Mouse (Mus musculus): ENCODE results near the gene Copb1. TPM values are rescaled to one million over a fixed set of nuclear protein-coding genes. Genes with fewer than 3 reads are reported as not detected.
A peak's percentile ranks its signal among the peaks of the same experiment; 100 is the strongest.
"Not testable (repeated sequence)": the region's sequence is repeated elsewhere in the genome, so short reads cannot be mapped to it uniquely, and the experiment has no call there.

Gene Copb1
- total RNA-seq, 2 experiments from 2014 or later = 52.5 to 60.5 TPM

- intact Hi-C loops (cut with DNase I) = loop anchor here (5.0 kb wide), 1 partner anchor 97 kb away; the partner anchor contains the start of gene Rras2
- no peak overlapping the region for H3K27ac ChIP-seq
- no peak for TF ChIP-seq CTCF (IDR thresholded peaks at IDR 0.05)
These were observed 40.1 kb downstream of the Copb1 start for GRCm38 (mm10) chr7:114214385-114214784.

DNA sequence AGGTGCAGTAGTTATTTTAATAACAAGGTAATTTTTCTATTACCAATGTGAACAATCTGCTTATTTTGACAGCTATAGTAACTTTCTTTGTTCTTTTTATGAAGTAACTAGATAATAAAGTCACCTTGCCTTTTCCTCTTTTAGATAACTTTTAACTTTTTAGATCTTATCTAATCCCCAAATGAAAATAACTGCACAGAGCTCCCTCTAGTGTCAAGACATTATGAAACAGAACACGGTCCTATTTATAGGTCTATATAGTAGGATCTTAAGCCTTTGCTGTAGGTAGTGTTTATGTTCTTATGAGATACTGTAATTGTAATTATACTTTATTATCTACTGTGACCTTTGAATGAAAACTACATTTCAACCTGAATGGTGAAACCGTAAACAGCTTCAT is 41.0 kb downstream of the Copb1 start:
- DNase-seq (ENCODE audit: extremely low spot score in 1 of 2, low spot score in 2 of 2) = no peak

More at GRCm38 (mm10) chr7:114214385-114214784, 40.1 kb downstream of the Copb1 start:
- no peak for DNase-seq (ENCODE audit: extremely low spot score in 1 of 2, low spot score in 2 of 2)
- H3K4me3 ChIP-seq = no peak overlapping the region

DNA sequence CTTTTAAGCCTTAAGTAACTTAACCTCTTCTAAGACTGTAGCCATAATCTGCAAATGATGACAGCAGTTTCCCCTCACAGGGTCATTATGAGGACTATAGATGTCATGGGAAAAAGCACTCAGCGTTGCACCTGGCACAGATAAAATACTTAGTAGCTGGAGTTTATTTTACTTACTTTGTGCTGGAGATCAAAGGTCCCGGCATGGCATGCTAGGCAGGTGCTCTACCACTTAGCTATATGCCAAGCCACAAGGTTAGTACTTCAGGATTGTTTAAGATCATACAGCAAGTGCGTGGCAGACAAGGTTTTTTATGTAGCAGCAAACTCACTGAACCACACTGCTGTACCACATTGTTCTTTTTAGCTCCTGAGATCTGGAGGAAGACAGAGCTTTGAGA is 43.9 kb downstream of the Copb1 start:
- no peak overlapping the region for H3K27ac ChIP-seq
- no peak overlapping the region for H3K4me3 ChIP-seq
- TF ChIP-seq CTCF (IDR thresholded peaks at IDR 0.05) = no peak
- intact Hi-C loops (cut with DNase I) = loop anchor here (5.0 kb wide), 1 partner anchor 93 kb away; the partner anchor contains the start of gene Rras2
- no peak for DNase-seq (ENCODE audit: extremely low spot score in 1 of 2, low spot score in 2 of 2)

More for the DNA sequence above, 41.0 kb downstream of the Copb1 start:
- intact Hi-C loops (cut with DNase I) = loop anchor here (1.0 to 5.0 kb wide), 2 partner anchors 96 to 146 kb away; partner anchors contain the start of gene Rras2
- peak; percentile 75 for TF ChIP-seq CTCF (IDR thresholded peaks at IDR 0.05)
- Histone ChIP-seq H3K4me3 (no peak overlapping the region), H3K27ac (no peak overlapping the region)

DNA sequence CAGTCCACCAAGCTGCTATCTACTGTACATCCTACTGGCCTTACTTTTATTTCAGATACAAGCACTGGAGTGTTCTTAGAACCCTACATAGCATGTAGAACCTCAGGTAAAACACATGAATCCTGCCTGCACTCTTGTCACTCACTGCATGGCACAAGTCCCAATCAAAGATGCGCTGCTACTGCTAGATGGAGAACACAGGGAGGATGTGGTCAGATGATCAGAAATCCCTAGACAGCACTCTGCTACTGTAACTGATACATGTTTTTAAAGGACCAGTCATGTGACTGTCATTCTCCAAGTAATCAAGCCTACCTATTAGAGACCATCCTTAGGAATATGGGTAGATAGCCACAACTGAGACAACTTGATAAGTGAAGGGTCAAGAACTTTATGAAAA is 44.7 kb downstream of the Copb1 start:
- H3K4me3 ChIP-seq = no peak overlapping the region
- no peak for TF ChIP-seq CTCF (IDR thresholded peaks at IDR 0.05)
- no peak for DNase-seq (ENCODE audit: extremely low spot score in 1 of 2, low spot score in 2 of 2)
- no peak overlapping the region for H3K27ac ChIP-seq
- intact Hi-C loops (cut with DNase I) = loop anchor here (5.0 to 10.0 kb wide), 2 partner anchors 93 to 455 kb away; partner anchors contain the start of gene Rras2

DNA sequence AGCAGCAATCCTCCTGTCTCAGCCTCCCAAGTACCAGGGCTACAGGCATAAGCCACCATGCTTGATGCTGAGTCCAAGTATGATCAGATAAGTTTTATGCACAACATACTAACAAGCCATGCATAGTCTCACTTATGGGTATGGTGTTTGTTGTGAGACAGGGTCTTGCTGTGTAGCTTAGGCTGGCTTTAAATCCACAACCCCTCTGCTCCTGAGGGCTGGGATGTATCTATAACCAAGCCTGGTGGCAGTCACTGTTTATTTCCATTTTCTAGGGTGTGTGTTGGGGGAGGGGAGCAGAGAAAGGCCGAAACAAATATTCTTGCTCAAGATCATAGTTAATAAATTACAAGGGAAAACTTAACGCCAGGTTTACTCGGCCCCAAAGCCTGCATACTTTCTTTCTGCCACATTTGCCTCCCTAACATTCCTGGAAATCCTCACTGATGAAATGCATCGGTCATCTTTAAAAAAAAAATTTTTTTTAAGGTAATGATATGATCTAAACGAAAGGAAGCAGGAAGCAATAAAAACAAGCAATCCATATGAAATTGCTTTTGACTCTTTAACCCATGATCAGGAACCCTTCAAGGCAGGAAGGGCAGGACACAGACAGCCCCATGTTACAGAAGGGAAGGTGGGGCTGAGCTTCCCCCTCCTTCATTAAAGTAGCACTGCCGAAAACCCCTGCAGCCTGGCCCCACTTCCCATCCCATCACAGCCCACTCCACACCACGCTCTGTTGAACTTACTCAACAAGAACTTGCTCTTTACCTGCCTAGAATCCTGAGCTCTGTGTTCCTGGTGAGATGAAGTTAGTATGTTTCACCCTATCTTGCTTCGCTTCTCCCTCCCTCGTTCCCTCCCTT is 50.8 kb downstream of the Copb1 start:
- no peak overlapping the region for H3K27ac ChIP-seq
- no peak for DNase-seq (ENCODE audit: extremely low spot score in 1 of 2, low spot score in 2 of 2)
- no peak overlapping the region for H3K4me3 ChIP-seq
- TF ChIP-seq CTCF (IDR thresholded peaks at IDR 0.05) = no peak
- intact Hi-C loops (cut with DNase I) = loop anchor here (10.0 kb wide), 1 partner anchor 449 kb away; no protein-coding TSS in a partner anchor

- no peak overlapping the region for H3K4me3 ChIP-seq
- no peak overlapping the region for H3K27ac ChIP-seq
- no peak for TF ChIP-seq CTCF (IDR thresholded peaks at IDR 0.05)
- no peak for DNase-seq (ENCODE audit: extremely low spot score in 1 of 2, low spot score in 2 of 2)
- intact Hi-C loops (cut with DNase I) = loop anchor here (10.0 kb wide), 1 partner anchor 448 kb away; no protein-coding TSS in a partner anchor
These were observed 51.5 kb downstream of the Copb1 start for GRCm38 (mm10) chr7:114202972-114203404.

DNA sequence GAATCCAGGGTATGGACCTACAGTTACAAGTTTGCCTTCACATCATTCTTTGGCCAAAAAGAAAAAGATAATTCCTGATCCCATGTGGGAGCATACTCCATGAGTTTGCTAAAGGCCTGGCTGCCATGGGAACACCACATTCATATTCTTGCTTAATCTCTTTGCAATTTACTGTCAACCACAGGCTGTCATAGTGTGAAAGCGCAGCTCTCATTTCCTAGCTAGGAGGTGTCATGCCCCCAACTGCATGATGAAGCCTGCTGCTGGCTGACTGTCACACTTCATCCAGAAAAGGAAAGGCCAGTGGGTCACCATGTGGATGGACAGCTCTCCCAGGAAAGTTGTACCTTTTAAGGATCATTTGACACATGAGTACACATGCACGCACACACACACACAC is 53.9 kb downstream of the Copb1 start:
- Histone ChIP-seq H3K4me3 (no peak overlapping the region), H3K27ac (no peak overlapping the region)
- TF ChIP-seq CTCF (IDR thresholded peaks at IDR 0.05) = no peak

DNA sequence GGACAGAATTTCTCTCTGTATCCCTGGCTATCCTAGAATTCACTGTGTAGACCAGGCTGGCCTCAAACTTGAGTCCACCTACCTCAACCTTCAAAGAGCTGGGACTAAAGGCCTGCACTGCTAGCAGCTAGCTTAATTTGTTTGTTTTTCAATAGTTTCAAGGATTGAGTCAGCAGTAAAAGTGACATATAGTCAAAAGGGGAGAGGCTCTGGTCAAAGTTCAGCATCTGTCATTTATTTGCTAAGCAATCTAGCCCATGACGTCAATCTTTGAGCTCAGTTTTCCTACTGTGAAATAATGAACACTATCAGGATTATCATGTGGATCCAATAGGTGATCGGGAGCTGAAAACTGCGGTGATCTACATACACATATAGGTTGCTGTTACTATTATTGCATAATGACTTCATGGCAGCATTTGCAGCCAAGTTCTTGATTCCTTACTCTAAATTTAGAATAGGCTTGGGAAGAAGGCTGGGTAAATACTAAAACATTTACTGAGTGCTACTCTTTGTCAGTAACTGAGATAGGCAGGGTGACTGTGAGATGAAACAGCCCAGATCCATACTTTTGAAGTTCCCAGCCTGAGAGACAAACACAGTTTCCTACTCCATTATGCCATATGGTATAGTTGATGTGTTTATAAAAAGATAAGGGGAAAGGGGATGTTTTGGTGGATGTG is 54.9 kb downstream of the Copb1 start:
- no peak overlapping the region for H3K27ac ChIP-seq
- no peak overlapping the region for H3K4me3 ChIP-seq
- no peak for TF ChIP-seq CTCF (IDR thresholded peaks at IDR 0.05)
- intact Hi-C loops (cut with DNase I) = loop anchor here (10.0 kb wide), 1 partner anchor 445 kb away; no protein-coding TSS in a partner anchor
- no peak for DNase-seq (ENCODE audit: extremely low spot score in 1 of 2, low spot score in 2 of 2)

More for the DNA sequence above, 53.9 kb downstream of the Copb1 start:
- intact Hi-C loops (cut with DNase I) = loop anchor here (10.0 kb wide), 1 partner anchor 446 kb away; no protein-coding TSS in a partner anchor
- DNase-seq (ENCODE audit: extremely low spot score in 1 of 2, low spot score in 2 of 2) = no peak

GRCm38 (mm10) chr7:114198252-114198651 is 56.3 kb downstream of the Copb1 start:
- no peak for TF ChIP-seq CTCF (IDR thresholded peaks at IDR 0.05)
- intact Hi-C loops (cut with DNase I) = no loop called here

GRCm38 (mm10) chr7:114196588-114196987 is 57.9 kb downstream of the Copb1 start:
- intact Hi-C loops (cut with DNase I); H3K27ac ChIP-seq; H3K4me3 ChIP-seq; DNase-seq (ENCODE audit: extremely low spot score in 1 of 2, low spot score in 2 of 2): not testable (repeated sequence)
- TF ChIP-seq CTCF (IDR thresholded peaks at IDR 0.05) = peak; percentile 21; the same call in 1 of the 2 replicates

More at GRCm38 (mm10) chr7:114198252-114198651, 56.3 kb downstream of the Copb1 start:
- no peak for DNase-seq (ENCODE audit: extremely low spot score in 1 of 2, low spot score in 2 of 2)
- H3K27ac ChIP-seq = no peak overlapping the region
- H3K4me3 ChIP-seq = no peak overlapping the region

DNA sequence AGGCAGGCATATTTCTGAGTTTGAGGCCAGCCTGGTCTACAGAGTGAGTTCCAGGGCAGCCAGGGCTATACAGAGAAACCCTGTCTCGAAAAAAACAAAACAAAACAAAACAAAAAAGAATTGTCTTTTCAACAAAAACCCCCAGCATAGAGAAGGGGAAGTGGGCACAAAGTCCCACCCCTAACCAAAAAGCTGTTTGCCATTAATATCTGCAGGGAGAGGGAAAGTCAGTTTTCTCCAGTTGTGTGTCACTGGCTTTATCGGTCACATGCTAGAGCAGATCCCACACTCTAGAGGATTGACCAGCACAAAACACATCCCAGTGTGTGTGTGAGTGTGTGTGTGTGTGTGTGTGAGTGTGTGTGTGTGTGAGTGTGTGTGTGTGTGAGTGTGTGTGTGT is 59.7 kb downstream of the Copb1 start:
- intact Hi-C loops (cut with DNase I); H3K4me3 ChIP-seq; H3K27ac ChIP-seq; DNase-seq (ENCODE audit: extremely low spot score in 1 of 2, low spot score in 2 of 2): not testable (repeated sequence)

GRCm38 (mm10) chr7:114194224-114194623 is 60.3 kb downstream of the Copb1 start:
- no peak for DNase-seq (ENCODE audit: extremely low spot score in 1 of 2, low spot score in 2 of 2)
- TF ChIP-seq CTCF (IDR thresholded peaks at IDR 0.05) = no peak
- intact Hi-C loops (cut with DNase I) = no loop called here

More at GRCm38 (mm10) chr7:114194224-114194623, 60.3 kb downstream of the Copb1 start:
- Histone ChIP-seq H3K4me3 (no peak overlapping the region), H3K27ac (no peak overlapping the region)
